ENCODE assay signal across 27 mouse cellular contexts in genomic region chr9:60582553-60582952, GRCm38 (mm10).
"Had no signal": no experiment of that assay in that cellular context is flagged by ENCODE, and none has a peak within 500 bp of the region (broad histone marks: within the 10 kb centered on the region; RNA-seq: fewer than 3 reads in every experiment).

No protein-coding gene starts in this region.

- H3K27me3 ChIP-seq: embryonic facial prominence, embryonic 12.5 days; embryonic facial prominence, embryonic 15.5 days; forebrain, embryonic 12.5 days; forebrain, embryonic 13.5 days; forebrain, embryonic 15.5 days had no signal

- H3K27ac ChIP-seq: embryonic facial prominence, embryonic 15.5 days; forebrain, embryonic 10.5 days; forebrain, embryonic 12.5 days; forebrain, embryonic 13.5 days; forebrain, embryonic 15.5 days; gastrocnemius, adult 2 months; heart, adult 2 months; heart, embryonic 10.5 days had no signal

- DNase-seq: cerebellum, adult 2 months; cerebellum, adult 8-10 months; cerebellum, adult 9-10 months; cerebellum, adult 9-11 months; cerebellum, postnatal 10 days; cerebellum, postnatal 14 days; cerebellum, postnatal 25 days; cerebellum, postnatal 36 days; embryo, embryonic 11 days; forebrain, postnatal 0 days; gastrocnemius, adult 2 months; gastrocnemius, postnatal 10 days; gastrocnemius, postnatal 14 days; gastrocnemius, postnatal 25 days; gastrocnemius, postnatal 36 days; heart, adult 18-20 months; heart, adult 2 months had no signal

- H3K4me2 ChIP-seq: embryonic facial prominence, embryonic 12.5 days; embryonic facial prominence, embryonic 15.5 days; forebrain, embryonic 12.5 days; forebrain, embryonic 13.5 days; forebrain, embryonic 15.5 days had no signal

- ATAC-seq: forebrain, embryonic 13.5 days; forebrain, embryonic 14.5 days; forebrain, embryonic 15.5 days; forebrain, embryonic 16.5 days; forebrain, postnatal 0 days had no signal

- H3K9ac ChIP-seq: embryonic facial prominence, embryonic 12.5 days; embryonic facial prominence, embryonic 15.5 days; forebrain, embryonic 12.5 days; forebrain, embryonic 13.5 days; forebrain, embryonic 15.5 days; forebrain, postnatal 0 days had no signal

- H3K4me3 ChIP-seq: embryonic facial prominence, embryonic 12.5 days; embryonic facial prominence, embryonic 15.5 days; erythroblast, embryonic 14.5 days; forebrain, embryonic 10.5 days; forebrain, embryonic 12.5 days; forebrain, embryonic 13.5 days; forebrain, embryonic 15.5 days; gastrocnemius, adult 2 months; heart, adult 2 months; heart, embryonic 10.5 days had no signal

- H3K9me3 ChIP-seq: embryonic facial prominence, embryonic 12.5 days; embryonic facial prominence, embryonic 15.5 days; forebrain, embryonic 10.5 days; forebrain, embryonic 12.5 days; forebrain, embryonic 13.5 days; forebrain, embryonic 15.5 days; heart, embryonic 10.5 days had no signal

- H3K4me1 ChIP-seq: embryonic facial prominence, embryonic 15.5 days; forebrain, embryonic 10.5 days; forebrain, embryonic 12.5 days; forebrain, embryonic 13.5 days; forebrain, embryonic 15.5 days; heart, embryonic 10.5 days had no signal
